Mouse (Mus musculus): ENCODE data around the gene Sun2. TPM values are rescaled to one million over a fixed set of nuclear protein-coding genes. Genes with fewer than 3 reads are reported as not detected.

Sun2 gene
- total and polyA plus RNA-seq, 3 experiments = 18.6 to 26.5 (median 22.3) TPM

DNA sequence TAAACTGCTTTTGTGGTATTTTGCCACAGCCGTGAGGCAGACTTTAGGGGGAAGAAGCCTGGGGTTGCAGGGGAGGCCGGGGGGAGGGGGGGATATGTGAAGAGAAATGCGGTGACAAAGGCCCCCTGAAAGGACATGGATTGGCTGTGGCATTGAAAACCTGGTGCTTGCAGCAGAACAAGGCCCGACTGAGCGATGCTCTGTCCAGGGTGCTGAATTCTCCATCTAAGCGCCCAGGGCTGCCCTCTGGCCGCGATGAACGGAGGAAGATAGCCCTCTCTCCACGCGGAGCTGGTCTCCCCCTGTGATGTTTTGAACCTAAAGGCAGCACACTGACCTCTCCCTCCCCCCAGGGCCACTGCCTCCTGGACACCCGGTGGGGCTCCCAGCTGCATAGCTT is 49.2 kb upstream of the Sun2 start:
- Histone ChIP-seq H3K9me3 (replicated peaks; ENCODE audit: low read length) (no peaks in the 10 kb centered on the region), H3K79me2 (replicated peaks; ENCODE audit: control insufficient read depth, extremely low read depth, insufficient read depth, poor library complexity, severe bottlenecking) (no peaks in the 10 kb centered on the region), H3K27ac (ENCODE audit: insufficient read depth, low read depth) (no peak overlapping the region), H3K9ac (ENCODE audit: insufficient read depth, low read depth) (no peak overlapping the region), H3K36me3 (replicated peaks in 1 of 2; ENCODE audit: control insufficient read depth in 1 of 2, insufficient read depth in 1 of 2, low read length in 1 of 2) (no peaks in the 10 kb centered on the region), H3K27me3 (replicated peaks) (peaks cover 73% of the 10 kb centered on the region), H3K4me1 (ENCODE audit: control insufficient read depth in 1 of 2, insufficient read depth in 2 of 2) (peaks cover 0 to 3% of the 10 kb centered on the region in 2 experiments; a peak in 1 of 4 replicates), H3K4me3 (replicated peaks in 1 of 3; ENCODE audit: low read depth in 2 of 3, low read length in 2 of 3, poor library complexity in 1 of 3) (no peak overlapping the region), H3K4me2 (ENCODE audit: insufficient read depth, low read depth, poor library complexity, severe bottlenecking) (no peak overlapping the region)
- in situ Hi-C loops (cut with MboI; ENCODE audit: low pct_ligation_motif_present, low pct_unique_long_range_greater_than_20kb, low sequenced_read_pairs) (no loop called here), dilution Hi-C loops (cut with MboI; ENCODE audit: extremely low pct_ligation_motif_present, extremely low pct_unique_long_range_greater_than_20kb, low sequenced_read_pairs) (no loop called here)
- TF ChIP-seq ZMIZ1 (IDR thresholded peaks at IDR 0.05; ENCODE audit: low read depth, low read length) (no peak), SIN3A (IDR thresholded peaks at IDR 0.05; ENCODE audit: low read length) (peak; percentile 54; the same call in 1 of the 2 replicates)
- peak; percentile 46 for DNase-seq (ENCODE audit: extremely low read depth)

DNA sequence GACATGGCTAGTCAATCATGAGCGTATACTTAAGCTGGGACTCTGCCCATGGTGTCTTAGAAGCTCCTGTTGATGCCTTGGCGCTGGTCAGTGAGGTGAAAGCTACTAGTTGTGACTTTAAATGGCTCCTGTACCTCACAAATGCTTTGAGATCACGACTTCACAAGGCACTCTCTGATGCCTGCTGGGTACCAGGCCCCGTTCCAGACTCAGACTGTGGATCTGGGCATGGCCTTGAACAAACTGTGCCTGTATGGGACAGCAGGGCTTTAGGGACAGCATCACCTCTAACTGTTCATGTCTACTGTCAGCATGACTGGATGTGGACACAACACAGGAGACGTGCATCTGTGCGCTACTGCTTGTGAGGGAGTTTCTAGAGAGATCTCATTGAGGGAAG is 48.6 kb upstream of the Sun2 start:
- Histone ChIP-seq H3K79me2 (replicated peaks; ENCODE audit: control insufficient read depth, extremely low read depth, insufficient read depth, poor library complexity, severe bottlenecking) (no peaks in the 10 kb centered on the region), H3K9me3 (replicated peaks; ENCODE audit: low read length) (no peaks in the 10 kb centered on the region), H3K9ac (ENCODE audit: insufficient read depth, low read depth) (no peak overlapping the region), H3K4me2 (ENCODE audit: insufficient read depth, low read depth, poor library complexity, severe bottlenecking) (no peak overlapping the region), H3K4me1 (ENCODE audit: control insufficient read depth in 1 of 2, insufficient read depth in 2 of 2) (peaks cover 0 to 3% of the 10 kb centered on the region in 2 experiments; a peak in 1 of 4 replicates), H3K27ac (ENCODE audit: insufficient read depth, low read depth) (no peak overlapping the region), H3K4me3 (replicated peaks in 1 of 3; ENCODE audit: low read depth in 2 of 3, low read length in 2 of 3, poor library complexity in 1 of 3) (no peak overlapping the region), H3K36me3 (replicated peaks in 1 of 2; ENCODE audit: control insufficient read depth in 1 of 2, insufficient read depth in 1 of 2, low read length in 1 of 2) (no peaks in the 10 kb centered on the region), H3K27me3 (replicated peaks) (peaks cover 74% of the 10 kb centered on the region)
- no peak for DNase-seq (ENCODE audit: extremely low read depth)
- in situ Hi-C loops (cut with MboI; ENCODE audit: low pct_ligation_motif_present, low pct_unique_long_range_greater_than_20kb, low sequenced_read_pairs) = no loop called here
- dilution Hi-C loops (cut with MboI; ENCODE audit: extremely low pct_ligation_motif_present, extremely low pct_unique_long_range_greater_than_20kb, low sequenced_read_pairs) = no loop called here
- TF ChIP-seq USF2 (conservative IDR thresholded peaks at IDR 0.05; ENCODE audit: low read depth, low read length) (no peak), USF1 (IDR thresholded peaks at IDR 0.05; ENCODE audit: low read depth, low read length) (no peak), CTCF (conservative IDR thresholded peaks at IDR 0.05 in 1 of 2, IDR thresholded peaks at IDR 0.05 in 1 of 2; ENCODE audit: low read depth in 2 of 2, low read length in 2 of 2) (no peak), POLR2A (IDR thresholded peaks at IDR 0.05; ENCODE audit: low read depth, low read length) (no peak), ZKSCAN1 (IDR thresholded peaks at IDR 0.05; ENCODE audit: borderline replicate concordance, low read depth, low read length) (no peak), SIN3A (IDR thresholded peaks at IDR 0.05; ENCODE audit: low read length) (no peak), MEF2A (IDR thresholded peaks at IDR 0.05; ENCODE audit: borderline replicate concordance, low read depth, low read length) (no peak), IRF4 (IDR thresholded peaks at IDR 0.05; ENCODE audit: low read depth, low read length) (no peak), BHLHE40 (IDR thresholded peaks at IDR 0.05; ENCODE audit: low read depth, low read length) (no peak), PAX5 (IDR thresholded peaks at IDR 0.05; ENCODE audit: low read length) (no peak), ZMIZ1 (IDR thresholded peaks at IDR 0.05; ENCODE audit: low read depth, low read length) (no peak), CHD2 (IDR thresholded peaks at IDR 0.05; ENCODE audit: low read length) (no peak), ELF1 (IDR thresholded peaks at IDR 0.05; ENCODE audit: low read depth, low read length) (no peak)

DNA sequence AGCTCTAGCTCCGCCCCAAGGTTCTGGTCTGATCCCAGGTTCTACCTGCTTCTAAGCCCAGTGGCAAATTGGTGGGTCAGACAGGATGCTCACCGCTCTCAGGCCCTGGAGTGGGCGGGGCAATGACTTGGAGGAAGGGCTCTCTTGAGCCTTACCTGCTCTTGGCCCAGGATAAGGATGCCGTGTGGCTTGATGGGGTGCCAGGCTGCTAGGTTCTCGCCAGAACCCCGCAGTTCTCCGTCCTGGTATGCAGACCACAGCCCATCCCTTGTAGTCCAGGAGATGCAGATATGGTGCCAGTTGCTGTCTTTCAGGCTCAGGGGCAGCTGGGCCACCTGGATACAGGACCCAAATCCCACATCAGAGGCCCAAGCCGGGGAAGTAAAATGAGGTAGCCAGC is 47.8 kb upstream of the Sun2 start:
- H3K9me3 ChIP-seq (replicated peaks; ENCODE audit: low read length) = no peaks in the 10 kb centered on the region
- H3K4me2 ChIP-seq (ENCODE audit: insufficient read depth, low read depth, poor library complexity, severe bottlenecking) = no peak overlapping the region
- in situ Hi-C loops (cut with MboI; ENCODE audit: low pct_ligation_motif_present, low pct_unique_long_range_greater_than_20kb, low sequenced_read_pairs) (no loop called here), dilution Hi-C loops (cut with MboI; ENCODE audit: extremely low pct_ligation_motif_present, extremely low pct_unique_long_range_greater_than_20kb, low sequenced_read_pairs) (no loop called here)
- peaks cover 74% of the 10 kb centered on the region for H3K27me3 ChIP-seq (replicated peaks)
- TF ChIP-seq TCF12 (IDR thresholded peaks at IDR 0.05; ENCODE audit: low read depth, low read length) = no peak
- no peak for TF ChIP-seq MAFK (IDR thresholded peaks at IDR 0.05; ENCODE audit: insufficient replicate concordance, low read length)
- no peak for TF ChIP-seq USF1 (IDR thresholded peaks at IDR 0.05; ENCODE audit: low read depth, low read length)
- no peak for TF ChIP-seq KAT2A (IDR thresholded peaks at IDR 0.05; ENCODE audit: insufficient replicate concordance, low read length)
- no peak for TF ChIP-seq SIN3A (IDR thresholded peaks at IDR 0.05; ENCODE audit: low read length)
- no peak for TF ChIP-seq BHLHE40 (IDR thresholded peaks at IDR 0.05; ENCODE audit: low read depth, low read length)
- TF ChIP-seq CHD2 (IDR thresholded peaks at IDR 0.05; ENCODE audit: low read length) = no peak
- no peak for TF ChIP-seq NRF1 (IDR thresholded peaks at IDR 0.05; ENCODE audit: low read depth, low read length)
- no peak for TF ChIP-seq ETS1 (conservative IDR thresholded peaks at IDR 0.05; ENCODE audit: low read depth, low read length)
- no peak for TF ChIP-seq MEF2A (IDR thresholded peaks at IDR 0.05; ENCODE audit: borderline replicate concordance, low read depth, low read length)
- TF ChIP-seq CHD1 (IDR thresholded peaks at IDR 0.05; ENCODE audit: low read depth, low read length) = no peak
- TF ChIP-seq E2F4 (IDR thresholded peaks at IDR 0.05; ENCODE audit: insufficient replicate concordance, low read depth, low read length) = no peak
- TF ChIP-seq JUN (IDR thresholded peaks at IDR 0.05; ENCODE audit: insufficient read depth, low read depth, low read length) = no peak
- no peak for TF ChIP-seq MAZ (IDR thresholded peaks at IDR 0.05; ENCODE audit: low read depth, low read length)
- no peak for TF ChIP-seq CTCF (conservative IDR thresholded peaks at IDR 0.05 in 1 of 2, IDR thresholded peaks at IDR 0.05 in 1 of 2; ENCODE audit: low read depth in 2 of 2, low read length in 2 of 2)
- no peak for TF ChIP-seq RCOR1 (conservative IDR thresholded peaks at IDR 0.05; ENCODE audit: low read depth, low read length)
- no peak for TF ChIP-seq HCFC1 (IDR thresholded peaks at IDR 0.05; ENCODE audit: low read depth, low read length)
- no peak for TF ChIP-seq TBP (conservative IDR thresholded peaks at IDR 0.05; ENCODE audit: low read depth, low read length)
- TF ChIP-seq POLR2A (IDR thresholded peaks at IDR 0.05; ENCODE audit: low read depth, low read length) = no peak
- H3K79me2 ChIP-seq (replicated peaks; ENCODE audit: control insufficient read depth, extremely low read depth, insufficient read depth, poor library complexity, severe bottlenecking) = no peaks in the 10 kb centered on the region
- H3K9ac ChIP-seq (ENCODE audit: insufficient read depth, low read depth) = no peak overlapping the region
- H3K4me1 ChIP-seq (ENCODE audit: control insufficient read depth in 1 of 2, insufficient read depth in 2 of 2) = peaks cover 0 to 3% of the 10 kb centered on the region in 2 experiments; a peak in 1 of 4 replicates
- no peak for DNase-seq (ENCODE audit: extremely low read depth)
- no peak overlapping the region for H3K4me3 ChIP-seq (replicated peaks in 1 of 3; ENCODE audit: low read depth in 2 of 3, low read length in 2 of 3, poor library complexity in 1 of 3)
- no peaks in the 10 kb centered on the region for H3K36me3 ChIP-seq (replicated peaks in 1 of 2; ENCODE audit: control insufficient read depth in 1 of 2, insufficient read depth in 1 of 2, low read length in 1 of 2)
- H3K27ac ChIP-seq (ENCODE audit: insufficient read depth, low read depth) = no peak overlapping the region

Measured in CH12.LX (cell line).